Mouse (Mus musculus) MEL (cell line): ENCODE measurements at regions not wholly inside any gene's neighbourhood (a gene's known extent, or its start where the extent isn't known, plus 50 kb on each side); places are given as distances from the start of the nearest gene placed in this dataset.

Source experiments
- CHD1 ChIP-seq: IDR thresholded peaks from 2 replicates; pipeline ENCODE4 v1.6.1; 2012; ENCODE audit warnings: low read depth, mild to moderate bottlenecking, inconsistent platforms, low read length, improper control_type of control experiment
- CTCF ChIP-seq, 3 experiments: IDR thresholded peaks in 2 of 3; conservative IDR thresholded peaks in 1 of 3; 2 replicates each; pipeline ENCODE4 v1.5.1; 2011 to 2012; ENCODE audit warnings: low read length in 3 of 3, low read depth in 2 of 3, mild to moderate bottlenecking in 2 of 3, improper control_type of control experiment in 1 of 3, inconsistent platforms in 1 of 3, mixed read lengths in 1 of 3, moderate library complexity in 1 of 3; ENCODE audit not compliant: control insufficient read depth in 1 of 3, insufficient read depth in 1 of 3, poor library complexity in 1 of 3, severe bottlenecking in 1 of 3
- ELF1 ChIP-seq: IDR thresholded peaks from 2 replicates; pipeline ENCODE4 v1.6.1; 2014; ENCODE audit warnings: low read depth, mild to moderate bottlenecking, inconsistent platforms, low read length, improper control_type of control experiment, moderate library complexity
- GABPA ChIP-seq: IDR thresholded peaks from 2 replicates; pipeline ENCODE4 v1.6.1; 2012; ENCODE audit warnings: low read depth, mild to moderate bottlenecking, inconsistent platforms, low read length, improper control_type of control experiment, moderate library complexity
- MAX ChIP-seq: IDR thresholded peaks from 2 replicates; pipeline ENCODE4 v1.6.1; 2011; ENCODE audit warnings: low read length, improper control_type of control experiment
- MYB ChIP-seq: IDR thresholded peaks from 2 replicates; pipeline ENCODE4 v1.6.1; 2011; ENCODE audit warnings: mild to moderate bottlenecking, low read depth, low read length, improper control_type of control experiment
- POLR2A ChIP-seq, 2 experiments: IDR thresholded peaks; 2 replicates each; pipeline ENCODE4 v1.6.1; 2011 to 2012; ENCODE audit warnings: low read length in 2 of 2, mild to moderate bottlenecking in 2 of 2, control low read depth in 1 of 2, improper control_type of control experiment in 1 of 2, low read depth in 1 of 2, moderate library complexity in 1 of 2; ENCODE audit not compliant: control insufficient read depth in 1 of 2, insufficient read depth in 1 of 2, poor library complexity in 1 of 2
- POLR2AphosphoS2 ChIP-seq: IDR thresholded peaks from 2 replicates; pipeline ENCODE4 v1.6.1; 2011; ENCODE audit warnings: low read length, improper control_type of control experiment
- TCF12 ChIP-seq: IDR thresholded peaks from 2 replicates; pipeline ENCODE4 v1.6.1; 2014; ENCODE audit warnings: low read depth, mild to moderate bottlenecking, inconsistent platforms, low read length, improper control_type of control experiment, moderate library complexity
- ZKSCAN1 ChIP-seq: IDR thresholded peaks from 2 replicates; pipeline ENCODE4 v1.6.1; 2012; ENCODE audit warnings: low read depth, mild to moderate bottlenecking, inconsistent platforms, low read length, improper control_type of control experiment, moderate library complexity

DNA sequence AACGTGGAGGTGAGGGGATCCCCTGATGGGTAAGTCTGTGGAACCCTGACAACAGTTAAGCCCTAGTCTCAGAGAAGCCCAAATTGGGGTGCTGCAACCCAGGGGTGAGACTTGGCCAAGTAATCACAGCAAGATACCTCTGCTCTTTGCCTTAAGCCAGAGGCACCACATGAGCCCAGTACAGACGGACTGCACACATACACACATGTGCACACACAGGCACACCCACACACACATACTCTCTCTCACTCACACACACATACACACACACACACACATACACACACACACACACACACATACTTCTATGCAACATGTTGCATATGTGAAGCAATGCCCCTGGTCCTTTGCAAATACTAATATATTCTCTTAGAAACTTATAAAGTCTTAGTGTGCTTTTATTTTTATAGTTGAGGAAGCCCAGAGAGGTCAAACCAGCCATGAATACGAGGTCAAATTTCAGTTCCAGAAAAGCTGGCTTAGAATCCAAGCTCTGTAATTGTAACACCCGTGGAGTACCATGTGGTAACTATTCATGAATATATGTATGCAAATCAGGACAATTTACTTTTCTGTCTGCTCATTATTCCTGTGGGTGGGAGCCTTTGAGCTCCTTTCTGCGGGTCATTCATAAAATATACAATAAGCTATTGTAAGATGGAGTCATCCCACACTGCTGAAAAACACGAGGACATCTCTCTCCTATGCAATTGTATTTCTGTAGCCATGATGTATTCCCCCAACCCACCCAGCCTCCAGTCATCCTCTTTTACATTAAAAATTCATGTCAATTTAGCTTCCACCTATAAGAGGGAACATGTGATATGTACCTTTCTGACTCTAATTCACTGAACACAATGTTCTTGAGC is 189.2 kb upstream of the Ipo5 start:
- TF ChIP-seq TCF12 (no peak), MAX (no peak), POLR2A (IDR thresholded peaks at IDR 0.05; ENCODE audit: control insufficient read depth in 1 of 2, insufficient read depth in 1 of 2, low read depth in 1 of 2, low read length in 2 of 2, poor library complexity in 1 of 2) (no peak), ELF1 (no peak), POLR2AphosphoS2 (no peak), MYB (no peak), GABPA (no peak), CHD1 (no peak), CTCF (IDR thresholded peaks at IDR 0.05 in 2 of 3, conservative IDR thresholded peaks at IDR 0.05 in 1 of 3; ENCODE audit: control insufficient read depth in 1 of 3, insufficient read depth in 1 of 3, low read depth in 2 of 3, low read length in 3 of 3, poor library complexity in 1 of 3, severe bottlenecking in 1 of 3) (no peak), ZKSCAN1 (no peak)
